Mouse (Mus musculus) heart, embryonic 14.5 days (tissue): ENCODE measurements around the gene Gm20661. TPM values are rescaled to one million over a fixed set of nuclear protein-coding genes. Genes with fewer than 3 reads are reported as not detected.
A peak's percentile ranks its signal among the peaks of the same experiment; 100 is the strongest.

Source experiments
- ATAC-seq: fragments of 200-750 bp; cut with Nextera tagmentation; 2 replicates; pipeline ENCODE4 v1.8.0; 2017; ENCODE audit warnings: low read depth, moderate TSS enrichment; ENCODE audit not compliant: insufficient number of reproducible peaks, insufficient read depth, low FRiP score
- H3K27ac ChIP-seq, 2 experiments: fragments of 200-500 bp in 1 of 2; fragments of 300-500 bp in 1 of 2; sonication (generic) in 1 of 2; replicated peaks in 1 of 2; 2 replicates each; pipeline ENCODE4 v1.5.1; 2012 to 2014; ENCODE audit warnings: low read depth in 2 of 2, low read length in 2 of 2, control low read depth in 1 of 2, mild to moderate bottlenecking in 1 of 2, mixed read lengths in 1 of 2; ENCODE audit not compliant: control insufficient read depth in 1 of 2, insufficient read depth in 1 of 2
- H3K27me3 ChIP-seq: fragments of 300-500 bp; sonication (generic); 2 replicates; pipeline ENCODE4 v1.6.1; 2014; ENCODE audit warnings: mild to moderate bottlenecking, low read length, control low read depth; ENCODE audit not compliant: control insufficient read depth, insufficient read depth
- H3K36me3 ChIP-seq: fragments of 300-500 bp; sonication (generic); 2 replicates; pipeline ENCODE4 v1.6.1; 2014; ENCODE audit warnings: mild to moderate bottlenecking, control low read depth, low read length, mixed read lengths; ENCODE audit not compliant: control insufficient read depth, insufficient read depth
- H3K4me1 ChIP-seq, 2 experiments: fragments of 200-500 bp in 1 of 2; fragments of 300-500 bp in 1 of 2; sonication (generic) in 1 of 2; 2 replicates each; pipeline ENCODE4 v1.6.1; 2012 to 2014; ENCODE audit warnings: low read length in 2 of 2, control low read depth in 1 of 2, mixed read lengths in 1 of 2; ENCODE audit not compliant: control insufficient read depth in 2 of 2, insufficient read depth in 2 of 2
- H3K4me2 ChIP-seq: fragments of 300-500 bp; sonication (generic); 2 replicates; pipeline ENCODE4 v1.6.1; 2014; ENCODE audit warnings: mild to moderate bottlenecking, low read length
- H3K4me3 ChIP-seq, 2 experiments: fragments of 200-500 bp in 1 of 2; fragments of 300-500 bp in 1 of 2; sonication (generic) in 1 of 2; 2 replicates each; pipeline ENCODE4 v1.5.1; 2012 to 2014; ENCODE audit warnings: low read length in 2 of 2, mild to moderate bottlenecking in 2 of 2, control low read depth in 1 of 2, low read depth in 1 of 2, moderate library complexity in 1 of 2; ENCODE audit not compliant: control insufficient read depth in 1 of 2, insufficient read depth in 1 of 2
- H3K9ac ChIP-seq: fragments of 300-500 bp; sonication (generic); 2 replicates; pipeline ENCODE4 v1.6.1; 2014; ENCODE audit warnings: mild to moderate bottlenecking, low read length
- H3K9me3 ChIP-seq: fragments of 300-500 bp; sonication (generic); 2 replicates; pipeline ENCODE4 v1.6.1; 2016; ENCODE audit warnings: low read length, control low read depth; ENCODE audit not compliant: control insufficient read depth
- WGBS: fragments of 180-500 bp; shearing (Covaris S2); extraction: QIAGEN DNeasy Blood & Tissue Kit; methylation state at CpG from one replicate; pipeline ENCODE4 v1.1.7; 2014; 5-methylcytosine and 5-hydroxymethylcytosine counted together
- polyA plus RNA-seq: library from polyadenylated mRNA; unstranded; fragments of >200 nt; fragmentation: Nextera tagmentation; extraction: Ambion mirVana; gene quantifications from 2 replicates; pipeline ENCODE4 v1.2.1, GENCODE M21; 2014

The Gm20661 gene
- polyA plus RNA-seq, 1 experiment from 2014 or later: 3.8 TPM

DNA sequence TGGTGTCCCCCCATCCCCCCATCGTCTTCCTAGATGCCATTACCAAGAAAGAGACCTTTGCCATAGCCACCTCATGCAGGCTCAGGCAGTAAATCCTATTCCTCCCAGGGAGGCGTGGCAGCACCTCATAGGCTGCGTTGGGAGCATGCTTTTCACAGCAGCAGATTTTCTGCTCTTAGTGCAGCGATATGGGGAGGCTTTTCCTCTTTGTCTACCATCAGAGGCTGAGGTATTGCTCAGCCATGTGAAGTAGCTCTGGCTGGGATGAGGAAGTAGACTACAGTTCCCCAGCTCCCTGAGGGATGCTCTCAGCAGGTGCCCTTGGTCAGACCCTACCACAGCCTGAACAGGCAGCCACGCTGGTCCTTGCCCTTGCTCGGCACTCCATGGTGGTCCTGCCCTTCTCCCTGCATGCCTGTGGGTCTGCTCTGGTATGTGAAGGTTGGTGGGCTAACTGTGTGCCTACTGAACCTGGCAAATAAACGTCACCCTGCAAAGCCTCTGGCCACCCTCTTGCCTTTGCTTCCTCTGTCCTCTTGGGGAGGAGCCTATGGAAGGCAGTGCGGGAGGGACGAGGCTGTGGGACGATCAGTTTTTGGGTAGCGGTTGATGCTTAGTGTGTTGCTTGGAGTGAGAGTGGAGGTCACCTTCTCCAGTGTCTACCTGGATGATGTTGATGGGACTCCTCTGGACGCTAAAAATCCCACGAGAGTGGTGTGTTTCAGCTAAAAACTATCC lies 33.5 kb upstream of the Gm20661 start:
- ATAC-seq: no peak
- Histone ChIP-seq H3K27ac (no peak overlapping the region), H3K4me2 (no peak overlapping the region), H3K4me3 (no peak overlapping the region), H3K9ac (no peak overlapping the region), H3K27me3 (no peaks in the 10 kb centered on the region), H3K9me3 (no peaks in the 10 kb centered on the region), H3K36me3 (no peaks in the 10 kb centered on the region), H3K4me1 (peaks cover 3 to 8% of the 10 kb centered on the region in 2 experiments; a peak in 2 of 4 replicates)
- 78% methylated on average over 13 of the region's 13 CpGs for WGBS

DNA sequence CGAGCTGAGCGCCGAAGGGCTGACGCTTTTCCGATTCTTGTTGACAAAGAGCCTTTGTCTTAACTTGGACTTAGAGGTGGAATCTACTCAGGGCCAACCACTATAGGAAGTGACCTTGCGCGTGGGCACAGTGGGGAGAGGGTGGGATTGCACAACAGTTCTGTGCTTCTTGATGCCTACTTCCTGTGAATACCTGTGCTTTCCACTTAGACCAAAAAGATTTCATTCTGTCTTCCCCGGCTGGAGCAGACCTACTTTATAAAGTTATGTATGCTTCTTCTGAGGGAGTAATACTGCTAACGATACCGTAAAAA lies 33.0 kb upstream of the Gm20661 start, which contains the start of gene Traip:
Traip (plus strand) TSS at position 215 of the 314 bp plus-strand sequence.
- Histone ChIP-seq H3K9me3 (no peaks in the 10 kb centered on the region), H3K4me3 (peak within 1 kb of the TSS; percentile 69 to 97), H3K4me2 (peak within 1 kb of the TSS; percentile 75), H3K4me1 (peaks cover 3 to 8% of the 10 kb centered on the region in 2 experiments; a peak in 2 of 4 replicates), H3K9ac (peak within 1 kb of the TSS; percentile 76), H3K36me3 (no peaks in the 10 kb centered on the region), H3K27ac (peak within 1 kb of the TSS; percentile 61 to 88; a peak in 3 of 4 replicates), H3K27me3 (no peaks in the 10 kb centered on the region)
- 90% methylated on average over 10 of the region's 10 CpGs for WGBS
- no peak for ATAC-seq

DNA sequence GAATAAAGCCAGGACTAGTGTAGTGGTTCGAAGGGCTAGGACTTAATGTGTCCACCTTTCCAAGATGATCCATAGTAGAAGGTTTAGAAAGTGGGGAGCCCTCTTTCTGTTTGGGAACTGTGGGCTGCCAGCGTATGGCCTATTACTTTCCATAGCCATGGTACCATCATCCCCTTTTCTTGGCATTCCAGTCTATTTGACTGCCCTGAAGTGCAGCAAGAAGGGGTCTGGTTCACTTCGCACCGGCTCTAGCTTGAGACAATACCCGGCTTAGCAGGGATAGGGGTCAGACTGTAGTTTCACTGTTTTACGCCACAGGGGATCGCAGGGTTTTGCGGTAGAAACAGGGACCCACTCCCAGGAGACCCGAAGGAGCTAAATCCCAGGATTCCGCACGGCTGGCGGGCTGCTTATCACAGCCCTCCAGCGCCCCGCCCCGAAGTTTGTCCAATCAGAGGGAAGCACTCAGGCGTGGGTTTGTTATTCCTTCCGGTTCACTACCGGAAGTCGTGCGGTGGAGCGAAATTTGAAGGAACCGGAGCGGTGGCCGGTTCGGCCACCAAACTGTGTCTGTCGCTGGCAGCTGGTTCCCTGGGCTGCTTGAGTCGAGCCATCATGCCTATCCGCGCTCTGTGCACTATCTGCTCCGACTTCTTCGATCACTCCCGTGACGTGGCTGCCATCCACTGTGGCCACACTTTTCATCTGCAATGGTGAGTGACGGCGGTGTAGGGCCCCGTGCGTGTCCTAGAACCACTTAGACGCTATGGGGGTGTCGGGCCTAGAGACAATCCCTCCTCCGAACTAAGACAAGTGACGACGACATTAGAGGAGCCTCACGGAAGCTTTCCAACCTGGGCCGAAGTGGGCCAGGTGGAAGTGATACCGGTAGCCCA lies 32.1 kb upstream of the Gm20661 start:
- Histone ChIP-seq H3K4me3 (peak overlapping the region; percentile 69 to 97), H3K9ac (peak overlapping the region; percentile 76), H3K36me3 (no peaks in the 10 kb centered on the region), H3K9me3 (no peaks in the 10 kb centered on the region), H3K27me3 (no peaks in the 10 kb centered on the region), H3K4me2 (peak overlapping the region; percentile 75), H3K27ac (peak overlapping the region; percentile 61 to 88; a peak in 3 of 4 replicates), H3K4me1 (peaks cover 3 to 8% of the 10 kb centered on the region in 2 experiments; a peak in 2 of 4 replicates)
- ATAC-seq: peak; percentile 79; the same call in 1 of the 2 replicates
- 14% methylated on average over 45 of the region's 45 CpGs for WGBS

DNA sequence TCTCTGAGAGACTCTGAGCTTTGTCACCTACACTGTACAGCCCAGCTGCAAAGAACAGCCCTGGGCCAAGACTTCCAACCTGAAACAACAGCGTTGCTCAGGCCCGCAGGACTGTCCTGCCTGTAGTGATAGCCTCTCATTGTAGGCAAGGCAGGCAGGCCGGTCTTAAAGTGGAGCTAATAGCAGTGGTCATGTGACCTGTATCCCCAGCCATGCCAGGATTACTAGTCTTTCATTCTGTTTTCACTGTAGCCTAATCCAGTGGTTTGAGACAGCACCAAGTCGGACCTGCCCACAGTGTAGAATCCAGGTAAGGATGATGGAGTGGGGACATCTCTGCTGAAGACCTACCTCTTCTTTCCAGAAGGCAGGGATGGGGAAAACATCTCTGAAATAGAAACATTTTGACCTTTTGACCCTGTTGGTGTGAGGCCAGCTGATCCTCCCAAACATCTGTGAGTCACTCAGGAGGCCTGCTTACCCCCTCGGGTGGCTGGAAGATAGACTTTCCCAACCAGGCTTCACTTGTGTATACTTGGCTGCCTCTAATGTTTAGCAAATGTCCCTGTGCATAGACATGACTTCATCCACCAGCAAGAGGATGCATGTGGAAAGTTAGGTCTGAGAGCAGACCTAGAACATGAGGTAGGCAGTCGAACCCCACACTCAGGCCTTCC lies 27.1 kb upstream of the Gm20661 start:
- Histone ChIP-seq H3K4me2 (no peak overlapping the region), H3K27ac (no peak overlapping the region), H3K27me3 (no peaks in the 10 kb centered on the region), H3K4me3 (no peak overlapping the region), H3K9me3 (no peaks in the 10 kb centered on the region), H3K4me1 (peaks cover 3 to 5% of the 10 kb centered on the region in 2 experiments; a peak in 2 of 4 replicates), H3K9ac (no peak overlapping the region; the same call in 1 of the 2 replicates), H3K36me3 (peaks cover 36% of the 10 kb centered on the region)
- WGBS: 58% methylated on average over 6 of the region's 6 CpGs
- no peak for ATAC-seq

DNA sequence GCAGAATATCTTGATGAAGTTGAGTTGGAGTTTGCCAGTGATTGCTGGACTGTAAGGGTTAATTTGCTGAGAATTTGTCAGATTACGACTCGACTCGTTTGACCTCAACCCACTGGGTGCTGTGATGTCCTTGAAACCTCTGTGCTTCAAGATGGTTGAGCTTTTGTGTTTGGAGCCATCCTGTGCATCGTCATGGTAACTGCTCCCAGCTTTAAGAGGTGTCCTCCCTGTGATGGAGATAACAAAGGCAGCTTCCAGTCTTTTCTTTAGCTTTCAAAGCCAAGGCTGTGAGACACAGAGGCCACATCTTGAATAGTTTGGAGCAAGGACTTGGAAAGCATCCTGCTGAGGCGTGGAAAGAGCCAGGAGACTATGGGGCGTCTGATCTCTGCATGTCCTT lies 25.7 kb upstream of the Gm20661 start:
- Histone ChIP-seq H3K27ac (no peak overlapping the region), H3K27me3 (no peaks in the 10 kb centered on the region), H3K4me1 (no peaks in the 10 kb centered on the region), H3K9ac (no peak overlapping the region), H3K9me3 (no peaks in the 10 kb centered on the region), H3K4me3 (no peak overlapping the region), H3K4me2 (no peak overlapping the region), H3K36me3 (peaks cover 49% of the 10 kb centered on the region)
- no peak for ATAC-seq
- WGBS: 64% methylated on average over 6 of the region's 6 CpGs

DNA sequence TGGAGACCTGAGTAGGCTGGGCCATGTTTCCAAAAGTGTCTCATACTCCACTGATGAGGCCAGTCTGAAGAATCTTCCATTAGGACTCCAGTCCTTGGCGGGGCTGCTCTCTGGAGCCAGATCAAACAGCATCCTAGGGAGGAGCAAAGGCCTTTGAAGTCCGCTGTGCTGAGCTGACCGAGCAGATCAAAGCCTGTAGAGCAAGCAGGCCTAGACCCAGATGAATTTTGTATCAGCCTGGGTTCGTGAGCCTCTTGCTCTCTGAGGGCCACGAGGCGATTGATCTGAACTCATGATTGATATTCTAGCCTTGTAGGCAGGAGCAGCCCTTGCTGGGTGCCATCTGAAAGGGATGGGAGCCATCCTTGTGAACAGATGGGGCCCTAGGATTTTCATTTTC lies 23.0 kb upstream of the Gm20661 start:
- no peak overlapping the region for H3K4me3 ChIP-seq
- no peak for ATAC-seq

DNA sequence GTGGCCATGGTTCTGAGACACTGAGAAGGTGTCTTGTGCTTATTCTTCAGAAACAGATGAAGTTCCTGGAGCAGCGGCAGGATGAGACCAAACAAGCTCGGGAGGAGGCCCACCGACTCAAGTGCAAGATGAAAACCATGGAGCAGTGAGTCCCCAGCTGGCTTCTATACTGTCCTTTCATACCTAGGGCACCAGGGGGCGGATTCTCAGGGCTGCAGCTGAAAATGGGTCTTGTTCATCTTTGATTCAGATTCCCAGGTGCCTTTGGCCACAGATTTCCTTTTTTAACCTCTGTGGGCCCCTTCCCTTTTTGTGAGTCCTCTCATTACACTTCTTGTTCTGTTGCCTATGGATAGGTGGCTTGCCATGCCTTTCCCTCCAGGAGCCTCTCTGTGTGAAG lies 21.9 kb upstream of the Gm20661 start:
- Histone ChIP-seq H3K9ac (no peak overlapping the region), H3K27me3 (no peaks in the 10 kb centered on the region), H3K9me3 (no peaks in the 10 kb centered on the region), H3K36me3 (peaks cover 63% of the 10 kb centered on the region), H3K27ac (no peak overlapping the region), H3K4me1 (peaks cover 0 to 8% of the 10 kb centered on the region in 2 experiments; a peak in 1 of 4 replicates), H3K4me2 (no peak overlapping the region), H3K4me3 (no peak overlapping the region)
- no peak for ATAC-seq
- WGBS: 75% methylated on average over 4 of the region's 4 CpGs

More for the DNA sequence above, 23.0 kb upstream of the Gm20661 start:
- H3K4me1 ChIP-seq: peaks cover 0 to 8% of the 10 kb centered on the region in 2 experiments; a peak in 1 of 4 replicates
- no peaks in the 10 kb centered on the region for H3K27me3 ChIP-seq
- 71% methylated on average over 6 of the region's 6 CpGs for WGBS
- peaks cover 56% of the 10 kb centered on the region for H3K36me3 ChIP-seq
- H3K9ac ChIP-seq: no peak overlapping the region
- H3K4me2 ChIP-seq: no peak overlapping the region
- no peak overlapping the region for H3K27ac ChIP-seq
- H3K9me3 ChIP-seq: no peaks in the 10 kb centered on the region
